Mouse (Mus musculus) cerebellum, adult 11-12 months (tissue): Measurements from ENCODE around the gene Fdx1l.
A peak's percentile ranks its signal among the peaks of the same experiment; 100 is the strongest.

ENCODE experiments used
- DNase-seq: peaks from one replicate; pipeline ENCODE4 v3.0.0; 2022

Gene Fdx1l

GRCm38 (mm10) chr9:21073044-21073840 lies at the start of gene Fdx1l, which contains the start of gene Gm49373:
Fdx1l (minus strand) TSS chr9:21073614.
Gm49373 (minus strand) TSS chr9:21073096.
- DNase-seq, result peak; percentile 89

GRCm38 (mm10) chr9:21121483-21121882 lies 48.1 kb upstream of the Fdx1l start:
- DNase-seq, result no peak

- no peak for DNase-seq
Measured at GRCm38 (mm10) chr9:21117073-21117472, 43.7 kb upstream of the Fdx1l start.

- no peak for DNase-seq
Measured at GRCm38 (mm10) chr9:21115105-21115504, 41.7 kb upstream of the Fdx1l start.

- DNase-seq, result no peak
Measured at GRCm38 (mm10) chr9:21114190-21114589, 40.8 kb upstream of the Fdx1l start.

- DNase-seq, result no peak
Measured at GRCm38 (mm10) chr9:21113751-21114150, 40.3 kb upstream of the Fdx1l start.

DNA sequence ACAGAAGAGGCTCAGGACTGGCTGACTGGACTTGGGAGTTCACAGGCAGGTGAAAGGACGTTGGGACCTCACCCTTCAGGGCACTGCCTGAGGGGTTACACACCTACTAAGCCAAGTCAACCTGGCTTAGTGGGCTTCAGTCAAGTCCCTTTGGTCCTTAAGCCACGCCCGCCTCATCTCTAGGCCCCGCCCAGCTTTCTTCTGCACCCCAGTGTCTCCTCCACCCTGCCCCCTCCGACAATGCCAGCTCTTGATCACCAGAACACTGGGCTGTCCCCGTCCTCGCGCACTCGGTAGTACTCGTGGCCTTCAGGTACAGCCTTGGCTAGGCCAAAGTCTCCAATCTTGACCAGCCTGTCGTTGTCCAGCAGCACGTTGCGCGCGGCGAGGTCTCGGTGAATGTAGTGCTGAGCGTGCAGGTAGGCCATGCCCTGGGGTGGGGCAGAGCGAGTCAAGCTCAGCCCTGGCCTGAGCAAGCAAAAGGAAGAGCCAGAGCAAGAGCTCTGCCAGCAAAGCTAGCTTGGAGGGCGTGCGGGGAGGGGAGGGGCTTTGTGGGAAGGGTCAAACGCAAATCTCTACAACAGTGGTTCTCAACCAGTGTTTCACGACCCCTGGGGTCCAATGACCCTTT lies 34.3 kb upstream of the Fdx1l start:
- DNase-seq, result no peak

DNA sequence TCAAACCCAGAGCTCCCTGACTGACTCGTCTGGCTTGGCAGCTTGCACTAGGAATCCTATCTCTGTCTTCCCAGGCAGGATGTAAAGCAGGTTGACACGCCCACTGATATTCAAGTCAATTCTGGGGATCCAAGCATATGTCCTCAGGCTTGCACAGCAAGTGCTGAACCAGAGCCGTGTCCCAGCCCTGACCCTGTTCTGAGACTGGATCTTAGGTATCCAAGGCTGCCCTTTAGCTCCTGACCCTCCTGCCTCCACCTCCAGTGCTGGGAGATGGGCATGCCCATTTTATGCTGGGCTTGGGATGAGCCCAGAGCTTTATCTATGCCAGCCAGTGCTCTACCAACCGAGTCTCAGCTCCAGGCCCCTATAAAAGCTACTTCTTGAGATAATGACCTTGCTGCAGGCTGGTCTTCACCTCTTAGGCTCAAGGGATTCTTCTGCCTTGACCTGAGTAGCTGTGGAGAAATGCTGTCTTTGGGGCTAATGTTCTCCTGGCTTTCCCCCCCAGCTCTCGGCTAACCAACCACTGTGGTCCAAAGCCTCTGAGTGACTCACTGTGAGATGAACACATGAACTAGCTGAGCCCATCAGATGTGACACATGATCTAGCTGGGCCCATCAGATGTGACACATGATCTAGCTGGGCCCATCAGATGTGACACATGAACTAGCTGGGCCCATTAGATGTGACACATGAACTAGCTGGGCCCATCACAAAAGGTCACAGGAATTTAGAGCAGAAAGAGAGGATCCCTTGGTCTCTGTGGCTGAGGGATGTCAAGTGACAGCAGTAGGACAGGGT lies 32.5 kb upstream of the Fdx1l start:
- no peak for DNase-seq

DNA sequence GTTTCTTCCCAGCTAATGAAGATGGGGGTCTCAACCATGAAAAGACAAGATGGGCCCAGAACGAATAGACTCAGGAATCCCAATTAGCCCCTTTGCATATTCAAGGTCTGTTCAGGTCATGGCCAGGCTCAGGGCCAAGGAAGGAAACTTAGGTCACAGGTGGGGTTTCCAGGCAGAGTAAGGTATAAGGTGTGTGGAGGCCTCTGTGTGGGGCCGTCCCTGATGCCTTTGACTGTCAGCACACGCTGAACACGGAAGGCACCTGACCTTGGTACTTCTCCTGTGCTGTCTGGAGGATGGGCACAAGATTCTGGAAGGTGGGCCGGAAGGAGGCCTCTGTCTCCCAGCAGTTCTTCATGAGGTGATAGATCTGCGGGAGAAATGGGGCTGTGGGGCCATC lies 31.4 kb upstream of the Fdx1l start:
- no peak for DNase-seq

DNA sequence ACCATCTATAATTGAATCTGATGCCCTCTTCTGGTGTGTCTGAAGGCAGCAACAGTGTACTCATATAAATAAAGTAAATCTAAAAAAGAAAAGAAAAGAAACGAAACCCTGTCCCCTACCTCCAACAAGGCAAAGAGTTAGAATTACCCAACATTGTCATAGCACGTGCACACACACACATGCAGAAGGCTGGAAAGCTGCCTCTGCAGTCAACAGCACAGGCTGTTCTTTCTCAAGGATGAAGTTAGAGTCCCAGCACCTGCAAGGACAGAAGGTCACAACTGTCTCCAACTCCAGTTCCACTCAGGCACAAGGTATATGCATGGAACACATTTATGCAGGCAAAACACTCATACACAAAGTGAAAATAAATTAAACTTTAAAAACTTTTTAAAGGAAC lies 28.7 kb upstream of the Fdx1l start:
- no peak for DNase-seq

- DNase-seq, result no peak
Measured at GRCm38 (mm10) chr9:21100447-21101161, 27.2 kb upstream of the Fdx1l start.

- DNase-seq, result no peak
Measured at GRCm38 (mm10) chr9:21097793-21098192, 24.4 kb upstream of the Fdx1l start.

- DNase-seq, result no peak
Measured at GRCm38 (mm10) chr9:21095958-21096357, 22.5 kb upstream of the Fdx1l start.

DNA sequence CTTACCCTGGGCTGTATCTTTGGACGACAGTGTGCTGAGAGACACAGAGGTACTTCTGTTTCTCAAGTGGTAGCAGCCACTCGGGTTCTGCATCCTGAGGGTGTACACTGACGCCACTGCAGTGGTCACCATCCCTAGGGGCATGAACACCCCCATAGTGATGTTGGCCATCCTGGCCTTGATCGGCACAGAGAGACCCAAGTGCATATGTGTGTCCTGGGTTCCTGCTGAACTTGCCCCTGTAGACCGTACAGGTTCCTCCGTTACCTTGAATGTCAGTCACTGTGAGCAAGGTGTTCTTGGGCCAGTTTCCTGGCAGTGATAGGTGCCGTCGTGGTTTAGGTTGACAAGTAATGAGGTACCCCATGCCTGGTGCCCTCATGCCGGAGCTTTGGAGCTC lies 20.0 kb upstream of the Fdx1l start:
- peak; percentile 33 for DNase-seq

DNA sequence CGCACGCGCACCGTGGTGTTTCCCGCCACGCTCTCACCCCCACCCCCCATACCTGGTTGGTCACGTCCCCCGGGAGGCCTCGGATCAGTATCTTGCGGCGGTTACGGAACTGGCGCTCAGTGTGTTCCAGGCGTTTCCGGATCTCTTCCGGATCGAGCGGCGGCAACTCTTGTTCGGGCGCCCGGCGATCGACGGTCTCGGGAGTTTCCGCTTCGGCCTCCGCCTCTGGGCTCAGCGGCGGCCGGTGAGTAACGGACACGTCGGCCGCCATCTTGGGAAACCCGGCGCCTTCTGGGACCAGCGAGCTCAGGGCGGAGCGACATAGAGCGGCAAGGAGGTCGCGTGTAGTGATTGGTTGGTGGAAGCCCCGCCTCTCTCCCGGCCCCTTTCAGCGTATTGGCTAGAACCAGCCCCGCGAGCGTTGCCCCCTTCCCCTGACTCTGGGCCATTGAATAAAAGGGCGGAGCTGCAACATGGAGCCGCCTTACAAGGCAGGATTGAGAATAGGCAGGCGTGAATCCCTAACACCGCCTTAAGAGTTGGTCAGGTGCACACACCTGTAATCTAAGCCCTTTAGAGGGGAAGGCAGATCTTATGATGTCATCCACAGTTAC lies 18.4 kb upstream of the Fdx1l start, which contains the start of the genes Gm38431 and Raver1:
Gene Gm38431 (minus strand): TSS at position 291 of the 614 bp plus-strand sequence.
Gene Raver1 (minus strand): TSS at position 302 of the 614 bp plus-strand sequence.
- DNase-seq, result peak; percentile 99

GRCm38 (mm10) chr9:21090972-21091706 lies 17.7 kb upstream of the Fdx1l start:
- DNase-seq, result peak; percentile 49

- peak; percentile 46 for DNase-seq
Measured at GRCm38 (mm10) chr9:21090537-21090936, 17.1 kb upstream of the Fdx1l start.

DNA sequence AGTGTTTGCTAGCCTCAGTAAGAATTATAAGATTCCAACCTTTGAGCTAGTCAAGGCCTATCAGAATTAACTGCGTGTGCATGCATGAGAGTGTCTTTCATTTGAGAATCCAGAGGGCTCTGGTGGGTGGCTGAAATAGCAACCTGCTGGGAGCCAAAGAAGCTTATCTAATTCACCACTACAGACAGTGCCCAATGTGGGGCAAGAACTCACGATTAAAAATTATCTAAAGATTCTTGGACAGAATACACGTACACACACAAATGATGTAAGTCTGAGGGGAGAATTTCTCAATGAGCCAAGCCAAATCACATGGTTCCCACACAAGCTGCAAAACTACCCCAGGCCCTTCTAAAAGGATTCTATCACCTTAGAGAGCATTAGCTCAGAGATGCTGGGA lies 9.9 kb upstream of the Fdx1l start:
- DNase-seq, result no peak

DNA sequence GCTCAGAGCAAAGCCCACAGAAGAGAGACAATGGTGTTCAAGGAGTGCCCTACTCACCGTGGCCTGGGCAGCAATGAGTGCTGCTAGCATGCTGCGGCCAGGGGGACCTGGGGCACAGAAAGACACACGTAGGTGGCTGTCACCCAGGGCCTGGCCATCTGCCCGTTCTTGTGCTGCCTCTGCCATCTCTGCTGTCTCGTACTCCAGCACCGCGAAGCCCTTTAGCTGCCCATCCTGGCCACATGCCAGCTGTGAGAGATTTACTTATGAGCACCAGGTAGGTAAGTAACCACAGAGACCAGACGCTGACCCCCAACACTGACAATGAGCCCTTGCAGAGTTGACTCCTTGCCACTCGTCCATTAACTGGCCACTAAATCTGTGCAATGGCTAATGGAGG lies 7.7 kb upstream of the Fdx1l start:
- DNase-seq, result no peak

GRCm38 (mm10) chr9:21075625-21076024 lies 2.2 kb upstream of the Fdx1l start:
- DNase-seq, result no peak

- no peak for DNase-seq
Measured at GRCm38 (mm10) chr9:21074173-21074572, 759 bp upstream of the Fdx1l start.

DNA sequence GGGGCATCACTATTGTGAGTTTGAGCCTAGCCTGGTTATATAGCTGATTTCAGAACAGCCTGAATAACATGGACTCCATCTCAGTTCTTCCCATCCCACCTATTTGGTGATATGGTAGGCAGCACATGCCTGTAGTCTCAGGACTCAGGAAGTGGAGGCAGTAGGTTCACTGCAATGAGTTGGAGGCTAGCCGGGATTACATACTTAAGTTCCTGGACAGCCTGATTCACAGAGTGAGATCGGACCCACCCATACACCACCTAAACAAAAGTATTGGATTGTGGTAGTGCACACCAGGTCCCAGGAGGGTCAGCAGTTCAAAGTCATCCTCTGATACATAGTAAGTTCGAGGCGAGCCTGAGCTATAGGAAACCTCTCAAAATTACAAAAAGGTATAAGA lies 773 bp downstream of the Fdx1l start:
- DNase-seq, result no peak
